Mouse (Mus musculus) C2C12 (cell line): ENCODE measurements around the gene Prr27. TPM values are rescaled to one million over a fixed set of nuclear protein-coding genes. Genes with fewer than 3 reads are reported as not detected.

Experiments
- H3K27me3 ChIP-seq: one replicate; pipeline ENCODE4 v1.6.1; 2011; ENCODE audit not compliant: control insufficient read depth, insufficient read depth, insufficient read length
- H3K36me3 ChIP-seq: one replicate; pipeline ENCODE4 v1.6.1; 2011; ENCODE audit not compliant: control insufficient read depth, insufficient read depth
- H3K4me3 ChIP-seq: one replicate; pipeline ENCODE4 v1.5.1; 2011; ENCODE audit warnings: mild to moderate bottlenecking, control low read depth; ENCODE audit not compliant: poor library complexity, insufficient read depth, severe bottlenecking
- H3K79me2 ChIP-seq: one replicate; pipeline ENCODE4 v1.6.1; 2011; ENCODE audit not compliant: control insufficient read depth, insufficient read depth
- H3K79me3 ChIP-seq: one replicate; pipeline ENCODE4 v1.6.1; 2011; ENCODE audit warnings: low read depth, control low read depth
- H3ac ChIP-seq: one replicate; pipeline ENCODE3; 2011; ENCODE audit warnings: low read depth; ENCODE audit not compliant: control insufficient read depth, insufficient read length
- CEBPB ChIP-seq: IDR thresholded peaks from one replicate; pipeline ENCODE4 v1.6.1; 2011; ENCODE audit warnings: low read depth, mild to moderate bottlenecking, control low read depth, moderate library complexity
- CTCF ChIP-seq: IDR thresholded peaks from one replicate; pipeline ENCODE4 v1.5.1; 2011; ENCODE audit not compliant: control insufficient read depth, insufficient read depth, insufficient read length
- FOSL1 ChIP-seq: IDR thresholded peaks from one replicate; pipeline ENCODE4 v1.8.0; 2011; ENCODE audit warnings: mild to moderate bottlenecking, low read length; ENCODE audit not compliant: poor library complexity, insufficient read depth, severe bottlenecking
- MAX ChIP-seq: IDR thresholded peaks from one replicate; pipeline ENCODE4 v1.6.1; 2011; ENCODE audit warnings: mild to moderate bottlenecking, control low read depth
- MYOD1 ChIP-seq: IDR thresholded peaks from one replicate; pipeline ENCODE4 v1.6.1; 2011; ENCODE audit warnings: low read depth; ENCODE audit not compliant: control insufficient read depth, insufficient read length
- MYOG ChIP-seq: IDR thresholded peaks from one replicate; pipeline ENCODE4 v1.6.1; 2011; ENCODE audit not compliant: control insufficient read depth, insufficient read length; ENCODE audit errors: extremely low read depth
- USF1 ChIP-seq: IDR thresholded peaks from one replicate; pipeline ENCODE4 v1.6.1; 2011; ENCODE audit warnings: low read depth, mild to moderate bottlenecking, control low read depth, moderate library complexity
- polyA plus RNA-seq: library from polyadenylated mRNA; unstranded; fragments of >200 nt; fragmentation: generic; extraction: Trizol; gene quantifications from one replicate; pipeline ENCODE4 v1.2.1, GENCODE M21; 2012; ENCODE audit warnings: missing spikeins

The Prr27 gene
- polyA plus RNA-seq, 1 experiment = not detected

DNA sequence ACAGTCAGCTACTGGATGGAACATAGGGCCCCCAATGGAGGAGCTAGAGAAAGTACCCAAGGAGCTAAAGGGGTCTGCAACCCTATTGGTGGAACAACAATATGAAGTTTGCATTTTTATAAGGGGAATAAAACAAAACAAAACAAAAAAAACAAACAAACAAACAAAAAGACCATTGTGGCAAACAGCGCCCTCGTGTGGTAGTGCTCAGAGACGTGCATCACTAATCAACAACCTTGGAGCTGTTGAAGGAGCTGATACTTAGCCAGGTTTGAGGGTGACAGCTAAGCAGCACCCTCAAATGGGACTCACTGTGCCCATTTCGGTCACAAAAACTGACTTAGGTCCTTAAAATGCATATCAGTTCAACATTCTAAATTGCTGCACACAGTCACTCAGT lies 45.9 kb downstream of the Prr27 start:
- H3K79me3 ChIP-seq = no peaks in the 10 kb centered on the region
- H3K79me2 ChIP-seq = no peaks in the 10 kb centered on the region
- no peak for TF ChIP-seq MYOG
- TF ChIP-seq MYOD1 = no peak
- TF ChIP-seq CTCF = no peak
- no peak overlapping the region for H3K4me3 ChIP-seq
- H3ac ChIP-seq = no peak overlapping the region
- H3K27me3 ChIP-seq = no peaks in the 10 kb centered on the region
- H3K36me3 ChIP-seq = no peaks in the 10 kb centered on the region

DNA sequence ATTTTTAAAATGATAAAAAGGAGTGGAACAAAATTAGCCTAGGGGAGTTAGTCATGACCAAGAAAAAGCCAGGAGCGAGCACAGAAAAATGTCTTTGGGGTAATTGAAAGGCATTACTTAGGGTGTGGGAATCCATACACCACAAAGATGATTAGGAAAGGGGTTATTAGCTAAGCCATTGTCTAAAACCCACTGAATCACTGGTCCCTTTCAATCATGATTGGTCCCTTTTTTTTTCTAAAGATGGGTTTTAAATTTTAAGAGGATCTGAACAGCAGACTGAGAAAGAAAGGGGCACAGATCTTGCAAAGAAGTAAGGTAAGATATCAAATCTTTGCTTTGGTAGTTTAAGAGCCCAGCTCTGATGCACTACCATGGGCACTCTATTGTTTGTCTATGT lies 59.2 kb downstream of the Prr27 start, which contains the start of gene Odam:
Gene Odam, plus strand, starts transcription at position 301 of the 400 bp plus-strand sequence.
- Histone ChIP-seq H3K79me3 (no peaks in the 10 kb centered on the region), H3K36me3 (no peaks in the 10 kb centered on the region), H3K4me3 (no peak within 1 kb of the TSS), H3K27me3 (no peaks in the 10 kb centered on the region), H3ac (no peak within 1 kb of the TSS), H3K79me2 (no peaks in the 10 kb centered on the region)
- TF ChIP-seq MYOG (no peak), USF1 (no peak), MAX (no peak), CEBPB (no peak), FOSL1 (no peak), CTCF (no peak), MYOD1 (no peak)

Other genes with a start within 250 kb of the Prr27 start
- not detected for gene Sult1e1, start 234.1 kb upstream of the Prr27 start, polyA plus RNA-seq
- not detected for gene Csn1s1, start 159.5 kb upstream of the Prr27 start, polyA plus RNA-seq
- not detected for gene Csn2, start 126.1 kb upstream of the Prr27 start, polyA plus RNA-seq
- not detected for gene Csn1s2a, start 51.1 kb upstream of the Prr27 start, polyA plus RNA-seq
- not detected for gene Csn1s2b, start 17.6 kb upstream of the Prr27 start, polyA plus RNA-seq
- gene Odam, start 59.3 kb downstream of the Prr27 start, polyA plus RNA-seq = not detected
- 0.83 TPM for gene Csn3, start 99.9 kb downstream of the Prr27 start, polyA plus RNA-seq
- gene 2310003L06Rik, start 143.8 kb downstream of the Prr27 start, polyA plus RNA-seq = not detected
- gene Gm28434, start 143.8 kb downstream of the Prr27 start, polyA plus RNA-seq = not detected
- not detected for gene Cabs1, start 153.8 kb downstream of the Prr27 start, polyA plus RNA-seq
- gene Smr3a, start 176.9 kb downstream of the Prr27 start, polyA plus RNA-seq = not detected